In the genomic region with DNA sequence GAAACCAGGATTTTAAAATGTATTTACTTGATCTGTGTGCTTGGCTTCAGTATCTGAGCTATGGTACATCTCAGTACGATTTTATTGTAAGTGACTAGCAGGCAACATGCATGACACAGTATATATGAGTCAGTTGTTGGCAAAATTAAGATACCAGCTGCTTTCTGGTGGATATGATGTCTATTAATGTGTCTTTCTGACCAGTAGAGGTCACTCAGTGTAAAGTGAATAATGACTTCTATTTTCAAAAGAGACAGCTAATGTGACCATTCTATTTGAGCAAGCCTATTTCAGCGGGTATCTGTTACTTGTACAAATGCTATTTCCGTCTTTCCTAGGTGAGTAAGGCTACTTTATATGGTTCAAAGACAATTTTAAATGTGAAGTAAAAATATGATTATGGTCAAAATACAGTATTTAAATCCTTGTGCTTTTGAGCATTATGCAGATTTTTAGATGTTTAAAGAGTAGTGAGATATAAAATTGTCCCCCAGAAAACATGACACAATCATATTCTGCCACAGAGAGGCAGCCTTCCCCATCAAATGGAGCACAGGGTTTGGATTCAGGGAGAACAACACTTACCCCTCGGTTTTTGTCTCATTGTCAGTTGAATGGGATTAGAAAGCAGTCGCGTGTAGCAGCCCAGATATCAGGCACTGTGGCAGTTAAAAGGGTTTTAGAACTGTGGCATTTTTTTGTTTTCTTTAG, we compare ENCODE assay signal across 8 mouse cellular contexts.
DNase-seq lines count a peak whose midpoint lies in the region; ATAC-seq and TF ChIP-seq lines count a peak whose summit lies in the region.

No protein-coding gene starts in this region.

- no peaks in the 10 kb centered on the region for H3K27me3 ChIP-seq in neural tube, embryonic 11.5 days (ENCODE audit: control insufficient read depth, insufficient read depth, low read length)
- no peaks in the 10 kb centered on the region for H3K27me3 ChIP-seq in heart, embryonic 12.5 days (replicated peaks)

- no peaks in the 10 kb centered on the region for H3K36me3 ChIP-seq in neural tube, embryonic 11.5 days (ENCODE audit: control insufficient read depth, insufficient read depth, low read length)
- H3K36me3 ChIP-seq in heart, embryonic 12.5 days, result no peaks in the 10 kb centered on the region

- H3K9ac ChIP-seq in neural tube, embryonic 11.5 days (ENCODE audit: low read length), result no peak overlapping the region
- no peak overlapping the region for H3K9ac ChIP-seq in heart, embryonic 12.5 days

- H3K27ac ChIP-seq in neural tube, embryonic 11.5 days (ENCODE audit: low read depth, low read length), result no peak overlapping the region
- H3K27ac ChIP-seq in layer of hippocampus, adult 2 months, result 0 out of 2 replicates have a peak overlapping the region, but pooled peaks have one; percentile 8
- H3K27ac ChIP-seq in heart, embryonic 12.5 days (ENCODE audit: poor library complexity, severe bottlenecking), result no peak overlapping the region

- H3K4me2 ChIP-seq in neural tube, embryonic 11.5 days (ENCODE audit: low read depth), result no peak overlapping the region
- no peak overlapping the region for H3K4me2 ChIP-seq in heart, embryonic 12.5 days

- DNase-seq in neural tube, embryonic 11.5 days (ENCODE audit: low spot score), result peak; percentile 44
- no peak for DNase-seq in neural tube, embryonic 10.5 days (ENCODE audit: extremely low spot score, low spot score)
- peak; percentile 34 to 60 for DNase-seq in layer of hippocampus, adult 2 months (ENCODE audit: low spot score in 2 of 2)
- peak; percentile 41 to 43 for DNase-seq in right cerebral cortex, postnatal 10 days (ENCODE audit: low spot score in 2 of 2)
- no peak for DNase-seq in heart, postnatal 4 days
- no peak for DNase-seq in gastrocnemius, adult 18-20 months (ENCODE audit: low spot score)

- 46% methylated on average over 6 of the region's 6 CpGs for WGBS in neural tube, embryonic 11.5 days
- WGBS in heart, embryonic 12.5 days, result 50% methylated on average over 6 of the region's 6 CpGs

- H3K9me3 ChIP-seq in neural tube, embryonic 11.5 days (ENCODE audit: control insufficient read depth, low read length), result no peaks in the 10 kb centered on the region
- H3K9me3 ChIP-seq in heart, embryonic 12.5 days (replicated peaks), result no peaks in the 10 kb centered on the region

- H3K4me3 ChIP-seq in neural tube, embryonic 11.5 days (ENCODE audit: low read depth, low read length), result no peak overlapping the region
- no peak overlapping the region for H3K4me3 ChIP-seq in layer of hippocampus, adult 2 months
- no peak overlapping the region for H3K4me3 ChIP-seq in heart, embryonic 12.5 days

- peak; percentile 64 for ATAC-seq in neural tube, embryonic 11.5 days (ENCODE audit: insufficient read depth, low FRiP score, low TSS enrichment)
- ATAC-seq in common myeloid progenitor, adult 5-6 weeks (replicated peaks; ENCODE audit: low read depth, poor library complexity, severe bottlenecking), result 0 out of 2 replicates have a peak, but pooled peaks have one; percentile 63
- ATAC-seq in heart, embryonic 12.5 days (ENCODE audit: insufficient number of reproducible peaks, low FRiP score), result no peak

- TF ChIP-seq CTCF in layer of hippocampus, adult 2 months (conservative IDR thresholded peaks at IDR 0.05), result peak; percentile 77

- H3K4me1 ChIP-seq in neural tube, embryonic 11.5 days (ENCODE audit: control insufficient read depth, insufficient read depth, low read length), result no peaks in the 10 kb centered on the region
- H3K4me1 ChIP-seq in heart, embryonic 12.5 days (replicated peaks), result no peaks in the 10 kb centered on the region

Comparison
In these comparisons a context has a peak if more than half of its experiments do, and no peak if none do; other contexts are left out.
1. DNase-seq: peak in neural tube, embryonic 11.5 days (single experiment), layer of hippocampus, adult 2 months (2 of 2) and right cerebral cortex, postnatal 10 days (2 of 2); none in neural tube, embryonic 10.5 days (single experiment), heart, postnatal 4 days (single experiment) and gastrocnemius, adult 18-20 months (single experiment).